Mouse (Mus musculus) left cerebral cortex, adult 11 months (tissue): ENCODE results near the gene Lrp5.
"Not testable (repeated sequence)": the region's sequence is repeated elsewhere in the genome, so short reads cannot be mapped to it uniquely, and the experiment has no call there.

Source experiments
- DNase-seq: peaks from one replicate; pipeline ENCODE4 v3.0.0; 2022; ENCODE audit warnings: low spot score

Gene Lrp5

DNA sequence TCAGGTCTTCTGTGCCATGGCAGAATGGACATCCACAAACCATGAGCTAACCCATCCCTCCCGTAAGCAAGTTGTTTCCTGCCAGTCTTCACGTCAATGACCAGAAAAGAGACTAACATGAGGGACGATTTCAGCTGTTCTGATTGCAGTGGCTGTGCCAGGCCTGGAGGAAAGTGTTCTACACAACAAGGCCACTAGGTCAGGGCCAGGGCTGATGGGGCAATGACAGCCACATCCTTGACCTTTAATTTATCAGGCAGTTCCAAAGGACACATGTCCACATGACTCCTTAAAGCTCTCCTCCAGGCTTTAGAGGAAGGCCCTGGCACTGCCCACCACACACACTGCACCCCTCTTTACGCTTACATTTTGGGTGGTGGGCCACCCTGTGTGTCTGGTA is 9.1 kb upstream of the Lrp5 start:
- DNase-seq: no peak

DNA sequence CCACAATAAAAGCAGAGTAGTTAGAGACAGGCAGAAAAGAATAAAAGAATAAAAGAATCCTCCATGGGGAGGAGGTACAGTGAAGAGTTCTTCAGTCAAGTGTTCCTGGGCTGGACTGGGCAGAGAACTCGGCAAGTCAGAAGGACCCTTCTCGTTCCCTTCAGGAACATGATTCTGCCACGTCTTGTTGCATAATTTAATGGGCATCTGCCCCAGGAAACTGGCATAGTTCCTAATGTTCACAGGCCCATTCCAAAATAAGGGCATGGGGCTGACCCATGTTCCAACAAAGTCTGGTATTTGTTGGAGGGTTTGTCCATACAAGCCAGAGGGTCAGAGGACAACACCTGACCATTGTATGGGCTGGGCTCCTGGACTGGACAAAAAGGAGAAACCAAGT is 8.6 kb upstream of the Lrp5 start:
- DNase-seq: no peak

DNA sequence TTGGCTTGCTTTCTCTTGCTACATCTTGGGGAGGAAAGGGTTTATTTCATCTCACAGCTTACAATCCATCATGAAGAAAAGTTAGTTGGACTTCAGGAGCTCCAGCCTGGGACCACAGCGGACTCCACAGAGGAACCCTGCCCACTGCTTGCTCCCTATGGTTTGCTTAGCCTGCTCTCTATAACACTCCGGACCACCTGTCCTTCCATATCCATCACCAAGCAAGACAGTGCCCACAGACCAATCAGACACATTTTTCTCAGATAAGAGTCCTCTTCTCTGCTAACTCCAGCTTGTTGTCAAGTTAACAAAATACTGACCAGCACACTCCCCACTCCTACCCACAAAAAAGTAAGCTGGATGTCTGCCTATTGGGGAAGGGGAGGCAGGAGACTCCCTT is 8.1 kb upstream of the Lrp5 start:
- DNase-seq: no peak

DNA sequence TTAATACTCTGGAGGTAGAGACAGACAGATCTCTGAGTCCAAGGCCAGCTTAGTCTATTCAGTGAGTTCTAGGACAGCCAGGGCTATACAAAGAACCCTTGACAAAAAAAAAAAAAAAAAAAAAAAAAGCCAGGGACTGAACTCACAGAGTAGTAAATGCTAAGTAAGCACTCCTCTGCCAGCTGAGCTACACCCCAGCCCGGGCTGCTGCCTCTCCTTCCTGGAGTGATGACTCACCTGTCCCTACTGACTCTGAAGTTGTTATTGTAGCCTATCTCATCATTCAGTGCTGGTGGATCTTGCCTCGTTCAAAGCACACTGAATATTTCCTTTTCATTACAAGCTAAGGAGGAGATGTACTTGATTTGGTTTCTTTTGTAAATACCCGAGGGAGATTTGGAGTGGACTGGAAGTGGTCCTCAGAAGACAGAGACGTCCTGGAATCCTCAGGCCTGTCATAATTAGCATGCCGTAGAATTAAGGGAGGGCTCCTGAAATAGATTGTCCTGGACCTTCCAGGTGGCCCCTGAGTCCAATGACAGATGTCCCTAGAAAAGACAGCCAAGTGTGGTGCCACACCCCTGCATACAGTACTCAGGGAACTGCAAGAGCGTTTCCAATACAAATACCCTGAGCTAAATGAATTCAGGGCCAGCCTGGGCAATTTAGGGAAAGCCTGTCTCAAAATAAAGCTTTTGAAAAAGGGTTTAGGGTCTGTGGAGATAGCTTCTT is 6.2 kb upstream of the Lrp5 start:
- DNase-seq: no peak

DNA sequence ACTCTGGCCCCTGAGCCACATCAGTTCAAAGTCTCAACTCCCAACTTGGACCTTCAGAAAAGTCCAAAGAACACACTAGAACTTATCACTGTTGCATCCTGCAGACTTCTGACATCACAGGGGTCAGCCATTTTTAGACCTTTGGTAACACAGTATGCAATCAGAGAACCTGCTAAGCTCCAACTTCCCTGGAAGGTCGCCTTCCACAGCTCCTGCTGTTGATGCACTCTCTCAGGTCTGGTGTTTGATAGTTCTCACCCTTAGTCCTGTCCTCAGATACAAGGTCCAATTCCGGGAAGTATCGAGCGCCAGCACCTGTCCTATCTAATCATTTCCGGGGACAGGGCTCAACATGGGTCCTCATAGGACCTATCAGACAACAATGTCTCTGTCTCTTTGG is 5.0 kb upstream of the Lrp5 start:
- no peak for DNase-seq

DNA sequence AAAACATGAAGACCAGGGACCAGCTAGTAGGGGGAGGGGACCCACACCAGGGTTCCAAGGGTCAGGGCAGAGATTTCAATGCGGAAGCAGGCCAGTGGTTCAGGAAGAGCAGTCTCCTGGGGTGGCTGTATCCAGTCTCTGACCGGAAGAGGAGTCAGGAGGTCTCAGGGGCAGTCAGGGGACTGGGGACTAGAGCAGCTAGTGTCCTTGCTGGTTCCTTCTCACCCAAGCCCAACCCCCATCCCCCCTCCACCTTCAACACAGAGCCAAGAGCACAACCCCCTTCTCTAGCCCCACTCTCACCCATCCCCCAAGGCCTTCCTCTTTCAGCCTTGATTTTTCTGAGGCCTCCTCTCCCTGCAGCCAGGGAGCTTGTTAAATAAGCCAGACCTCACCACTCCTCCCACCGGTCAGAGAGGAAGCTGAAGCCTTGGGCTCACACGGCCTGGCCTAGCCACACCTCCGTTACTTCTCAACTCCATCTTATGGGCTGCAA is 1.4 kb upstream of the Lrp5 start:
- DNase-seq: no peak

DNA sequence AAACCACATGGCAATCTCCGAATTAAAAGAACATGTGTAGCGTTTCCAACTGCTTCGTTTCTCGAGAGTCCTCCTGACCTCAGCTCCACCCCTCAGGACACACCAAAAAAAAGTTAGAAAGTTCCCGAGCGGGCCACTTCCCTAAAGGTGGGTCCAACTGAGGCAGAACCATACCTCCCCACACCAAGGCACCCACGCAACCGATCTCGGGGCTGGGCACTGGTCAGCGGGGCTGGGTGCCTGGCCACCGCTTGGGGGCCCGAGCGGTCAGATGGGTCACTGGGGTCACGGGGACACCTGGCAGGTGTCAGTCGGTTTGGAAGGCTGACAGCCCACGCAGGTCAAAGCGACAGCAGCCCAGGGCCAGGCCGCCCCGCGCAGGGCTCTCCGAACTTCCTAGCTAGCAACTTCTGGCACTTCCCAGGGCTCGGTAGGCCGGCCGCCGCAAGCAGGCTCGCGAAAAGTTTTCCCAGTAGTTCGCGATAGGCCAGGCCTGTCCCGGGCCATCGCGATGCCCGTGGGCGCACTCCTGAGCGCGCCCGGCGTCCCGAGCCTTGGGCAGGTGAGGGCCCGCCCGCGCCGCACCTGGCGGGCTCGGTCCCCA is 651 bp downstream of the Lrp5 start:
- DNase-seq: no peak

DNA sequence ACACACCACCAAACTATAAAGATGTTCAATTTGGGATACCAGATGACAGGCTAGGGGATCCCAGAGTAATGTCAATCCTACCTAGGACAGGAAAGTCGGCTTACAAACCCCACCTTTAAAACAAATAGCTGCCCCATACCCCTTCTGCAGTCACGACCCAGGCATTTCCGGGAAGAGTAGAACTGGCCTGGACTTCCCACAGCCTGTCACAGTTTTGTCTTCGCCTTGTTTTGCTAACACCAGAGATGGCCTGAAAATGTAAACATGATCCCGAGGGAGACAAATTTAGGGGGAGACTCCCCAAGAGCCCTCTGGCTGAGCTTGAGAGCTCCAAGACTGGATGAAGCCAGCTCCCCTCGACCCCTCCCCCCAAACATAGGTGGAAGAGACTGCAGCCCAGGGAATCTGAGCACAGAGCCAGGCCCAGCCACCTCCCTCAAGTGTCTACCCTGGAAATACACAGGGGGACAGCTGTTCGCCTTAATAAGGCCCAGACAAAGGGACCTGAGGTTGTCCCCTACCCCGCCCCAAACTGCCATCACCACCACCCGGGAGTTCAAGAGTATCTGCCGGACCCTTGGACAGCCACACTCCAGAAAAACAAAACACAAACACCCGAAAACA is 1.3 kb downstream of the Lrp5 start:
- DNase-seq: no peak

DNA sequence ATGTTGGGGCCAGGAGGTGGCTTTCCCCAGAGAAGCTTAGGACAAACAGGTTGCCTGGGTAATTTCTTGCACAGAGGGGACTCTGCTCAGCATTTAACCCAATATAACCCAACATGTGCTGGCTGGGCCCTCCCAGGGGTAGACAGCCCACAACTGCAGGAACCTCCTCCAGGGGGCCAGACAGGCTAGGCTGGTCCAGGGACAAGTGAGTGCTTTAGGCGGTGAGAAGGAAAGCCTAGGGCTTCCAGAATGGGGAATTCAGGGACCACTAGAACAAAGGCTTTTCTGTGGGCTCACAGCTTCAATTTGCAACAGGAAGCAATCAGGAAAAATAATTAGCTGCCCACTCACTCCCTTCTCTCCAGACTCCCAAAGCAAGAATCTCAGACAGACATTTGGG is 1.9 kb downstream of the Lrp5 start:
- DNase-seq: no peak

DNA sequence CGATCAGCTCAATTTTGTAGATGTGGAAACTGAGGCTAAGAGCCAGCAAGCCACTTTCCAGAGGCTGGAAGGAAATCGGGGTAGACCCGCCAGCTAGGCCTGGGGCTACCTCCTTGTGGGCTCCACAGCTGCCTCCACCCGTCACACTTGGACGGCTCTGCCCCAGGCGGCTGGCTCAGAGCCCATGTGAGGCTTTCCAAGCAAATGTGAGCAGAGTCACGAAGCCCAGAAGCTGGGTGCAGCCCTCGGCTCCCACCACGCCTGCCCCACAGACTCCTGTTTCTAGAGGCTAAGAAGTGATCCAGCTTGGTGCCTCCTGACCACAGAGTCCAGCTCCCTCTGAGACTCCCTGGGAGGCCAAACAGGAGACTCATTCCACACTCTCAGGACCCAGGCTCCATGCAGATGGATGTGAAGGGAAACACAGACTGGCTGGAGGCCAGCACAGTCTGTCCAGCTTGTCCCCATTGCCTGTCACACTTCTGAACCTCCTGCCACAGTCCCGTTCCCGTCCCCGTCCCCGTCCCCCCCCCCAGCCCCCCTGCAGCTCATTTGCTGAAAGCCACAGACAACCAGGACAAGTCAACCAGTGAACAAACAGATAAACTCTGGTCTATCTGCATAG is 4.9 kb downstream of the Lrp5 start:
- DNase-seq: no peak

DNA sequence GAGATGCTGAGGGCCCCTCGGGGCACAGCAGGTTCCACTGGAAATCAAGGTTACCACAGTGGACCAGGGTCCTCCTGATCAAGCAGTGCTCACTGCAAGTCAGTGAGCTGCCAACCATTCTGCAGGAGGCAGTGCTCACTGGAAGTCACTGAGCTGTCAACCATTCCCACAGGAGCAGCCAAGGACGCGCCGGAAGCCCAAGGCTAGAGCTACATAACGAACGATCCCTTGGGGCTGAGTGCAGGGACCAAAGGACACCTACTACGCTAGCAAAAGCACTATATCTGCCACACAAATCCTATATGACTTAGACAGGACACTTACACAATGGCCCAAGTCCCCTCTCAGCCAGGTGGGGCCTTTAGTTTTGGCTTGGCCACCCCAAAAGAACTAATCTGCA is 5.6 kb downstream of the Lrp5 start:
- no peak for DNase-seq

DNA sequence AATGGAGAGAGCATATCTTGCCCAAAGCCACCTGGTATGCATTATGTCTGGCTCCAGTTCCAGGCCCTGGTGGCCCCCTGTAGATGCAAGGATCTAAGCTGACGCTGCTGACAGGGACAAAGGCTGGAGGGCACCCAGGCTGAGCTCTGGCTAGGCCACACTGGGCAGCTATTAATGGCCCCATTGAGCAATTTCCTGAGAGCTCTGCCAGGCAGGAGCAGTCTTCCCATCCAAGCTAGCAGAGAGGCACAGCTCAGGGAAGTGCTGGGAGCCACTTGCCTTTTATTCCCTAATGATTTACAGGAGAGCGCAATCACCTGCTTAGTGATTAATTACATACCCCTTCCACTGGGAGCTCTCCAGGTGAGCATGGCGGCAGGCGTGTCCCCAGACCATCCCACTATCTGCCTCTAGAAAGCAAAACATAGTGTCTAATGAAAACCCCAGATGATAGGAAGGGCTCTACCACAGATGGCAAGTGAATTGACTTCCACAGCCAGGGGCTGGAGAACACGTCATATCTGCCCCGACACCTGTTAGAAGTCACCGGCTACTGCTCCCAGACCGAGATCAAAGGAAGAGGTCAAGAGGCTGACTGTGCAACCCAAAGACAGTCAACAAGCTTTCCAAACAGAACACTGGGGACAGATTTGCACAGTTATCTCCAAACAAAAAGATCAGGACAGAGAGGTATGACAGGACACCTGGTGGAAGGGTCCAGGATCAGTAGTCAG is 12.1 kb downstream of the Lrp5 start:
- no peak for DNase-seq

DNA sequence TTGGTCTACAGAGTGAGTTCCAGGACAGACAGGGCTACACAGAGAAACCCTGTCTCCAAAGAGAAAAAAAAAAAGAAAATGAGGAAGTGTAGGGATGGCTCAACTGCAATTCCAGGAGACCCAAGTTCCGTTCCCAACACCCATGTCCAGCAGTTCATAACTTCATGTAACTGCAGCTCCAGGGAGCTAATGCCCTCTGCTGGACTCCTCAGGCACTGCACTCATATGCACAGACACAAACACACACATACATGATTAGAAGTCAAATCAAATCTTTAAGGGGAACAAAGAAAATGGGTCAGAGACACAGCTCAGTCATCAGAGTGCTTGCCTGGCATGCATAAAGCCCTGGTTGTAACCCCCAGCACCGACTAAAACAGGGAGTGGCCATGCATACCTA is 13.2 kb downstream of the Lrp5 start:
- no peak for DNase-seq

DNA sequence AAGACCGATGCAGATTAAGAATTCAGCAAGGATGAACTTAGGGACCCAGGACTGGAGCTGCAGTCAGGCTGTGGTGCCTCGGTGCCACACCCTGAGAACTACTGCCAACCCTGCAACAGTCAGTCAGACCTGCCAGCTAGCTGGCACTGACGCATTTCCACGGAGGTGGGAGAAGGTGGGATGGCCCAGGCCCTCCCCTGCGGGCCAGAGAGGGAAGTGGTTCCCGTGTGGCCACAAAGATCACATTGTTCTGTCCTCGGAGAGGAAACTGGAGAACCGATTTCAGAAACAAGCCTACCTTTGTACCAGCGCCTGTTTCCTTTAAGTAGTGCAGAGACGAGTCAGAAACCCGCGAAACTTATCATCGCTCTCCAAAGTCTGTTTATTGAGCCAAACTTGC is 17.3 kb downstream of the Lrp5 start:
- DNase-seq: no peak

DNA sequence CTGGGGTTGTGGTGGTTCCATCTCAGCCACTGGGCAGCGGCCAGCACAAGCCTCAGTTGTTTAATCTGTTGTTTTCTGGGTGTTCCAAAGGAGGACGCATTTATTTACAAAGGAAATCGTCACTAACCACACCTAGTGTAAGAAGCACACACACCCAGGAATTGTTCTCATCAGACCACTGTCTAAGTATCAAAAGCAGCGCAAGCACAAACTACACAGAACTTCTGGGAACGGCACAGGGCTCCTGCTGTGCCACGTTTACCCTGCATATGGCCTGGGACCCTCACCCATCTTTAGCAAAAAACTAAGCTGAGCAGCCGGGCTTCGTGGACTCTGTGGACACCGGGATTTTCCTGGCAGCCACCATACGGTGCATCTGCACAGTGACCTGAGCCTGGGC is 17.8 kb downstream of the Lrp5 start:
- DNase-seq: no peak

DNA sequence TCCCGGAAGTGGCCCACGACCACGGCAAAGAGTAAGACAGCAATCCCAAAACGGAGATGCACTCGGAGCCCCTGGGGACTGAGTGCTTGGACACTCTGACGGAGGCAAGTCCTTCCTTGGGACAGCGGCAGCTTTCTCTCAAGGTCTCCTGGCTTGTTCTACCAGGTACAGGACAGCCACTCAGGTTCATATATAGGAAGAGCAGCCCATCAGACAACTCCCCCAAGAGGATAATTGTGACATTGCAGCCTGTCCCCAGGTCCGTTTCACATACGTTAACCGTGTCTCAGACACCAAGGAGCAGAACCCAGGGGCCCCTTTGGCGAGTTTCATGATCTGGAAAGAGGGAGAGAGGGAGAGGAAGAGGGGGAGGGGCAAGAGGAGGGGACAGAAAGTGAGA is 18.4 kb downstream of the Lrp5 start:
- no peak for DNase-seq

DNA sequence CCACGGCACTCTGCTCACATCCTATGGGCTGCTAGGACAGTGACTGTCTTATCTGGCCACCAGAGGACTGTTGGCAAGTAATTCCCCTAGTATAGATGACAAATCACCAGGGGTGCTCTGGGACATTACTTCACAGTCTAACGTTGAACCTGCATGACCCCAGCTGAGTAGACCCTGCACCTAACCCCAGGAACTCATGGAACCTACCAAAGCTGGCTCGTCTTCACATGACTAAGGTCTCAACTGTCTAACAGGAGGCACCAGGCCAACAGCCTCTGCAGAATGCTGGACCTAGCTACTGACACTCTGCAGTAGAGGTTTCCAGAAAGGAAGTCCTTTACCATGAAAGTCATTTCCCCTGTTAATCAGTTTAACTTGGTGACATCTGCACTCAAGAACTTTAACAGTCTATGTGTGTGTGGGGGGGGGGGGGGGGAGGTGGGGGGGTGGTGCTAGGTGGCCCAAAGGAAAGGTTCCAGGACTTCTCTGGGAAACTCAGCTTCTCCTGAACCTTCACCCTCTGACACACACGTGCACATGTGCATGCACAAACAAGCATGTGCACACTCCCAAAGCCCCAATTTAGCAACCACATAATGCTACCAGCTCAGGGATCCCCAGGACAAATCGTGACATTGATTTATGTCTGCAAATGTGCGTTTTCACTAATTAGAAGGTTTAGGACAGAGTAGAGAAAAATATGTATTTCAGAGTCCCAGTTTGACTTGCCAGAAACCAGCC is 19.0 kb downstream of the Lrp5 start:
- DNase-seq: no peak

DNA sequence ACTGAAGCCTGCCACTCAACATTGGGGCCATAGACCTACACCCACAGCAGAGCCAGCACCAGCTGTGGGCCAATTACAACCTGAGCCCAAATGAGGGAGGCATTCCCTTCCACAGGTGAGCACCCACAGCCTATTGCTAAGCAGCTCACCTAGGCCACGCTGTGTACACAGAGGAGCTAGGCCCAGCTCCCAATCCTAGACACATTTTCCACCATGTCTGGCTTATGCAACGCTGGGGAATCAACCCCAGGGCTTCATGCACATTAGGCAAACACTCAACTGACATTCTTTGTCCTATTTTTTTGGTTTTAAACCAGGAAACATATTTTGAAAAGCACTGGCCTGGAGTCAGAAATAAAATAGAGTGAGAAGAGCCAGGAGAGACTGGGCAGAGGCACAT is 19.7 kb downstream of the Lrp5 start:
- DNase-seq: no peak

DNA sequence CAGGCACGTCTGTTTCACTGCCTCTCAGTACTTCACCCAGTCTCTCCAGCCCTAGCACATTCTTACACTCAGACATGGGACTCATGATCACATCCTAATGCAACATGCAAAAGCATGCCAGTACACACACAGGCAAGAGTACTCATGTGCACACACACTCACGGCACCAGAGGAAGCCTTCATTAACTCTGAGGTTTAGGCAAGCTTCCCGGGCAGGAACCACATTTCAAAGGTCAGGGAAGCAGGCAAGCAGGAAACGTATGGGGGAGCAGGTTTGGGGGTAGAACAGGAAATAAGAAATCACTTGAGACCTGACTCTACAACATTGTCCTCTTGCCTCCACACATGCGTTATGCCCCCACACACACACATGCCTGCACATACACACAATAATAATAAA is 20.9 kb downstream of the Lrp5 start:
- no peak for DNase-seq

DNA sequence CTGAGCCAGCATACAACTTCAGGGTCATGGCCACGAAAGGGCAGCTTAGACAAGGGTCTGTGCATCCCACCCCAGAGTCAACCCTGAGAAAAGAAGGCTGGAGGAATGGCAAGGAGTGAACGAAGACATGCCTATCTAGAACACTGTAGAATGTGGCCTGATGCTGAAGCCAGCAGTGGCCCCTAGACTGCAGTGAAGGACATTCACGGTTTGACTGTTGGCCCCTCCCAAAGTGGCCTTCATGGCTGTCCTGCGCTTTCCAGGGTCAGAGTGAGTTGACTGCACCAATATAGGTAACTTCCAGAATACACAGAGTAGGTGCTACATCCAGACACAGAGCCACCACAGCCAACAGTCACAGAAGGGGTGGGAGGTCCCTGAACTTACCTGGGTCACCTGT is 28.4 kb downstream of the Lrp5 start:
- DNase-seq: no peak

DNA sequence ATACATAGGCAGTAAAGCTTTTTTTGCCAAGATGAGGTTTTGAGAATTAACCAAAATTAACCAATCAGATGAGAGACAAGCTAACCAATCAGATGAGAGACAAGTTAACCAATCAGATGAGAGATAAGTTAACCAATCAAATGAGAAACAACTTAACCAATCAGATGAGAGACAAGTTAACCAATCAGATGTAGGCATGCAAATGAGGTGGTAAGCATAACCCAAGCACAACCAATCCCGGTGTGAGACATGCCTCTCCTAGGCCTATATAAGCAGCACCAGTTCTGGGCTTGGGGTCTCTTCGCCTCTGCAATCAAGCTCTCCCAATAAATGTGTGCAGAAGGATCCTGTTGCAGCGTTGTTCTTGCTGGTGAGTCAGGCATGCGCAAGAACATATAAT is 29.3 kb downstream of the Lrp5 start:
- not testable (repeated sequence) for DNase-seq

DNA sequence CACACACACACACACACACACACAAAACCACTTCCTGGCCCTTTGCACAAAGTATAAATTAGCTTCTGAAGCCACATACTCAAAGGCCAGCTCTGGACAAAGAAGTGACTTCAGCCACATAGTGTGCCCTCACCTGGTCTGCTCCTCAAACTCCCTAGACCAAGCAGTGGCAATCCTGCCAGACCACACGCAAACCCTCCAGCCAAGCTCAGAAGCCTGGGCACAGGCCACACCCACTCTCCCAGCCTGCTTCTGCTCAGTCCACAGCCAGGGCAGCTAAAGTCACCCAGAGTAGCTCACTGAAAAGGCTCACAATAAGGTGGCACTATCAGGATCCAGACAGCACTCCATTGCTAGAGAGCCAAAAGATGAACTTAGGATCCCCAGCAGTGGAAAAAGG is 30.2 kb downstream of the Lrp5 start:
- DNase-seq: no peak
